Mouse (Mus musculus): ENCODE measurements at regions not wholly inside any gene's neighbourhood (a gene's known extent, or its start where the extent isn't known, plus 50 kb on each side); places are given as distances from the start of the nearest gene placed in this dataset.

- DNase-seq = no peak
Measured at GRCm38 (mm10) chr12:58743800-58744199, 268.0 kb downstream of the Sec23a start.

GRCm38 (mm10) chr12:58728094-58728493, 283.7 kb downstream of the Sec23a start:
- DNase-seq = no peak

- no peak for DNase-seq
Measured at GRCm38 (mm10) chr12:58727547-58727946, 284.3 kb downstream of the Sec23a start.

- DNase-seq = no peak
Measured at GRCm38 (mm10) chr12:58717908-58718307, 293.9 kb downstream of the Sec23a start.

- DNase-seq = no peak
Measured at GRCm38 (mm10) chr12:58714207-58714606, 297.6 kb downstream of the Sec23a start.

- DNase-seq = no peak
Measured at GRCm38 (mm10) chr12:58695680-58696079, 316.1 kb downstream of the Sec23a start.

GRCm38 (mm10) chr12:58669914-58670635, 341.7 kb downstream of the Sec23a start:
- DNase-seq = no peak

- no peak for DNase-seq
Measured at GRCm38 (mm10) chr12:58654530-58655056, 357.2 kb downstream of the Sec23a start.

- no peak for DNase-seq
Measured at GRCm38 (mm10) chr12:58653751-58654150, 358.1 kb downstream of the Sec23a start.

GRCm38 (mm10) chr12:58653222-58653621, 358.6 kb downstream of the Sec23a start:
- DNase-seq = no peak

GRCm38 (mm10) chr12:58652701-58653100, 359.1 kb downstream of the Sec23a start:
- DNase-seq = no peak

- DNase-seq = no peak
Measured at GRCm38 (mm10) chr12:58648322-58648721, 363.5 kb downstream of the Sec23a start.

- no peak for DNase-seq
Measured at GRCm38 (mm10) chr12:58643843-58644242, 368.0 kb downstream of the Sec23a start.

GRCm38 (mm10) chr12:58639478-58639877, 370.4 kb upstream of the Clec14a start:
- DNase-seq = no peak

- no peak for DNase-seq
Measured at GRCm38 (mm10) chr12:58638260-58638659, 369.2 kb upstream of the Clec14a start.

- no peak for DNase-seq
Measured at GRCm38 (mm10) chr12:58632529-58632928, 363.4 kb upstream of the Clec14a start.

GRCm38 (mm10) chr12:58628817-58629216, 359.7 kb upstream of the Clec14a start:
- DNase-seq = no peak

- DNase-seq = no peak
Measured at GRCm38 (mm10) chr12:58625144-58625543, 356.1 kb upstream of the Clec14a start.

GRCm38 (mm10) chr12:58619508-58620310, 350.6 kb upstream of the Clec14a start:
- DNase-seq = no peak

- DNase-seq = no peak
Measured at GRCm38 (mm10) chr12:58594781-58595180, 325.7 kb upstream of the Clec14a start.

GRCm38 (mm10) chr12:58591480-58591829, 322.4 kb upstream of the Clec14a start:
- no peak for DNase-seq

- no peak for DNase-seq
Measured at GRCm38 (mm10) chr12:58590547-58591479, 321.7 kb upstream of the Clec14a start.
